Mouse (Mus musculus): ENCODE data around the gene Ybey. TPM values are rescaled to one million over a fixed set of nuclear protein-coding genes. Genes with fewer than 3 reads are reported as not detected.

The Ybey gene
- polyA plus RNA-seq, 1 experiment from 2014 or later = 5.4 TPM

- no peak overlapping the region for H3K9ac ChIP-seq
- H3K4me1 ChIP-seq = peaks cover 15% of the 10 kb centered on the region
- peaks cover 34% of the 10 kb centered on the region for H3K36me3 ChIP-seq
- H3K4me3 ChIP-seq (replicated peaks) = no peak overlapping the region
- H3K9me3 ChIP-seq = no peaks in the 10 kb centered on the region
- 74% methylated on average over 9 of the region's 9 CpGs for WGBS
- H3K4me2 ChIP-seq = no peak overlapping the region
- no peaks in the 10 kb centered on the region for H3K27me3 ChIP-seq (replicated peaks)
- H3K27ac ChIP-seq = peak overlapping the region; percentile 26; the same call in 1 of the 2 replicates
- ATAC-seq (ENCODE audit: insufficient read depth, low FRiP score, low read depth) = no peak
These were observed 29.6 kb downstream of the Ybey start for GRCm38 (mm10) chr10:76439107-76439890.

- WGBS = 92% methylated on average over 11 of the region's 11 CpGs
- H3K4me1 ChIP-seq = no peaks in the 10 kb centered on the region
- no peak overlapping the region for H3K4me2 ChIP-seq
- no peaks in the 10 kb centered on the region for H3K9me3 ChIP-seq
- no peak overlapping the region for H3K4me3 ChIP-seq (replicated peaks)
- no peak overlapping the region for H3K27ac ChIP-seq
- H3K36me3 ChIP-seq = peaks cover 79% of the 10 kb centered on the region
- no peaks in the 10 kb centered on the region for H3K27me3 ChIP-seq (replicated peaks)
- no peak overlapping the region for H3K9ac ChIP-seq
- ATAC-seq (ENCODE audit: insufficient read depth, low FRiP score, low read depth) = no peak
These were observed 35.0 kb downstream of the Ybey start for GRCm38 (mm10) chr10:76433925-76434324.

- no peaks in the 10 kb centered on the region for H3K9me3 ChIP-seq
- no peaks in the 10 kb centered on the region for H3K4me1 ChIP-seq
- 94% methylated on average over 7 of the region's 7 CpGs for WGBS
- H3K4me3 ChIP-seq (replicated peaks) = no peak overlapping the region
- H3K27ac ChIP-seq = no peak overlapping the region
- H3K36me3 ChIP-seq = peaks cover 59% of the 10 kb centered on the region
- no peak overlapping the region for H3K9ac ChIP-seq
- no peaks in the 10 kb centered on the region for H3K27me3 ChIP-seq (replicated peaks)
- no peak overlapping the region for H3K4me2 ChIP-seq
- no peak for ATAC-seq (ENCODE audit: insufficient read depth, low FRiP score, low read depth)
These were observed 43.2 kb downstream of the Ybey start for GRCm38 (mm10) chr10:76425674-76426073.

GRCm38 (mm10) chr10:76416811-76417210, 52.1 kb downstream of the Ybey start:
- H3K4me2 ChIP-seq = no peak overlapping the region
- 94% methylated on average over 12 of the region's 12 CpGs for WGBS
- H3K27me3 ChIP-seq (replicated peaks) = no peaks in the 10 kb centered on the region
- no peak for ATAC-seq (ENCODE audit: insufficient read depth, low FRiP score, low read depth)
- H3K36me3 ChIP-seq = peaks cover 57% of the 10 kb centered on the region
- H3K27ac ChIP-seq = no peak overlapping the region
- no peak overlapping the region for H3K4me3 ChIP-seq (replicated peaks)
- H3K9ac ChIP-seq = no peak overlapping the region
- H3K4me1 ChIP-seq = no peaks in the 10 kb centered on the region
- H3K9me3 ChIP-seq = no peaks in the 10 kb centered on the region

Other genes starting within 250 kb of the Ybey start
- 48.4 and 51.3 TPM in 2 replicates for gene Prmt2, start 231.2 kb downstream of the Ybey start, polyA plus RNA-seq (2015; fragmentation: Nextera tagmentation; extraction: Ambion mirVana)
- 2.5 and 2.8 TPM in 2 replicates for gene S100b, start 215.3 kb downstream of the Ybey start, polyA plus RNA-seq (2015; fragmentation: Nextera tagmentation; extraction: Ambion mirVana)
- gene Dip2a, start 123.8 kb downstream of the Ybey start, polyA plus RNA-seq (2015; fragmentation: Nextera tagmentation; extraction: Ambion mirVana) = 9.5 and 10.9 TPM in 2 replicates
- gene AC141477.1, start 28.7 kb downstream of the Ybey start, polyA plus RNA-seq (2015; fragmentation: Nextera tagmentation; extraction: Ambion mirVana) = 1.7 TPM in 1 of 2 replicates, not detected in the other
- 13.6 and 14.1 TPM in 2 replicates for gene Pcnt, start 26.3 kb downstream of the Ybey start, polyA plus RNA-seq (2015; fragmentation: Nextera tagmentation; extraction: Ambion mirVana)
- gene 2610028H24Rik, start 20.0 kb downstream of the Ybey start, polyA plus RNA-seq (2015; fragmentation: Nextera tagmentation; extraction: Ambion mirVana) = not detected in 2 replicates
- gene Mcm3ap, start 187 bp downstream of the Ybey start, polyA plus RNA-seq (2015; fragmentation: Nextera tagmentation; extraction: Ambion mirVana) = 41.8 and 42.5 TPM in 2 replicates
- 40.6 and 51.9 TPM in 2 replicates for gene Lss, start 62.5 kb upstream of the Ybey start, polyA plus RNA-seq (2015; fragmentation: Nextera tagmentation; extraction: Ambion mirVana)
- 0.09 and 0.13 TPM in 2 replicates for gene Spatc1l, start 93.2 kb upstream of the Ybey start, polyA plus RNA-seq (2015; fragmentation: Nextera tagmentation; extraction: Ambion mirVana)
- gene Ftcd, start 106.5 kb upstream of the Ybey start, polyA plus RNA-seq (2015; fragmentation: Nextera tagmentation; extraction: Ambion mirVana) = 0.99 and 2.2 TPM in 2 replicates
- gene Col6a2, start 154.5 kb upstream of the Ybey start, polyA plus RNA-seq (2015; fragmentation: Nextera tagmentation; extraction: Ambion mirVana) = 294 and 297 TPM in 2 replicates

Data from stomach, embryonic 15.5 days (tissue).